Mouse (Mus musculus) hindbrain, postnatal 0 days (tissue): ENCODE results near the gene Gm21969. TPM values are rescaled to one million over a fixed set of nuclear protein-coding genes. Genes with fewer than 3 reads are reported as not detected.

Experiments
- ATAC-seq: fragments of 200-750 bp; cut with Nextera tagmentation; 2 replicates; pipeline ENCODE4 v1.8.0; 2017; ENCODE audit warnings: mild to moderate bottlenecking, moderate TSS enrichment, moderate library complexity
- DNase-seq: peaks from one replicate; pipeline ENCODE4 v3.0.0-alpha.2; 2015; ENCODE audit warnings: low spot score
- H3K27ac ChIP-seq: fragments of 300-500 bp; sonication (generic); 2 replicates; pipeline ENCODE4 v1.5.1; 2014; ENCODE audit warnings: mild to moderate bottlenecking
- H3K27me3 ChIP-seq: fragments of 300-500 bp; sonication (generic); 2 replicates; pipeline ENCODE4 v1.6.1; 2014; ENCODE audit warnings: low read length, mixed read lengths; ENCODE audit not compliant: insufficient read depth
- H3K36me3 ChIP-seq: fragments of 300-500 bp; sonication (generic); 2 replicates; pipeline ENCODE4 v1.6.1; 2014; ENCODE audit warnings: low read length, mixed read lengths; ENCODE audit not compliant: insufficient read depth
- H3K4me1 ChIP-seq: fragments of 300-500 bp; sonication (generic); 2 replicates; pipeline ENCODE4 v1.6.1; 2014; ENCODE audit warnings: antibody characterized with exemption, low read length, mixed read lengths; ENCODE audit not compliant: insufficient read depth
- H3K4me2 ChIP-seq: fragments of 300-500 bp; sonication (generic); 2 replicates; pipeline ENCODE4 v1.6.1; 2014; ENCODE audit warnings: low read depth, mild to moderate bottlenecking, low read length, moderate library complexity, mixed read lengths
- H3K4me3 ChIP-seq: fragments of 300-500 bp; sonication (generic); 2 replicates; pipeline ENCODE4 v1.5.1; 2014; ENCODE audit warnings: low read length
- H3K9ac ChIP-seq: fragments of 300-500 bp; sonication (generic); replicated peaks from 2 replicates; pipeline ENCODE4 v1.6.1; 2014; ENCODE audit warnings: mild to moderate bottlenecking, low read length, moderate library complexity, mixed read lengths
- H3K9me3 ChIP-seq: fragments of 300-500 bp; sonication (generic); 2 replicates; pipeline ENCODE4 v1.6.1; 2016; ENCODE audit warnings: low read length, mixed read lengths
- CTCF ChIP-seq: IDR thresholded peaks from 2 replicates; pipeline ENCODE4 v1.5.1; 2016; ENCODE audit warnings: antibody characterized with exemption, control low read depth, low read depth
- WGBS: fragments of 180-500 bp; shearing (Covaris S2); extraction: QIAGEN DNeasy Blood & Tissue Kit; methylation state at CpG from one replicate; pipeline ENCODE4 v1.1.7; 2014; 5-methylcytosine and 5-hydroxymethylcytosine counted together
- polyA plus RNA-seq: library from polyadenylated mRNA; unstranded; fragments of >200 nt; fragmentation: Nextera tagmentation; extraction: Ambion mirVana; gene quantifications from 2 replicates; pipeline ENCODE4 v1.2.1, GENCODE M21; 2015
- total RNA-seq: library from RNA; depleted of rRNA; stranded (reverse); fragments of >200 nt; gene quantifications from 2 replicates; pipeline ENCODE4 v1.2.3, GENCODE M21; 2014

Gm21969 gene
- total and polyA plus RNA-seq, 2 experiments from 2014 or later, result not detected

DNA sequence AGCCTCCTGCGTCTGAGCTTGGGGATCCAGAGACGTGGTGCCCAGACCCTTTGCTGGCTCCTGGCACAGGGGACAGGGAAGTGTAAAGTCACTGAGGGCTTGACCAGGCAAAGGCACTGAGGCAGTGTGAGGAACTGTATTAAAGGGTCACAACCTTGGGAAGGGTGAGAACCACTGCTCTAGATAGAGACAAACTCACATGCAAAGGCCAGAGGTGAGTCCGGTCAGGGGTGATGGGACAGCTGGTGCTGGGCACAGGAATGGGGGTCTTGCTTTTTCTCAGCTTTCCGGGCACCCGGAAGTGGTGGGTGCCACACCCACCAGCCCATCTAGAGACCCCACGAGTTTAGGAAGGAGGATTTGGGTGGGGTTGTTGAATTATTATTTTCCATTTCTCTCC, 9.6 kb upstream of the Gm21969 start:
- H3K27ac ChIP-seq, result no peak overlapping the region
- 73% methylated on average over 6 of the region's 6 CpGs for WGBS
- no peak for TF ChIP-seq CTCF
- no peak overlapping the region for H3K4me3 ChIP-seq
- H3K9me3 ChIP-seq, result no peaks in the 10 kb centered on the region
- no peak overlapping the region for H3K9ac ChIP-seq
- no peaks in the 10 kb centered on the region for H3K27me3 ChIP-seq
- DNase-seq (no peak), ATAC-seq (no peak)
- no peaks in the 10 kb centered on the region for H3K36me3 ChIP-seq
- H3K4me1 ChIP-seq, result peaks cover 36% of the 10 kb centered on the region
- no peak overlapping the region for H3K4me2 ChIP-seq

- Histone ChIP-seq H3K4me2 (no peak overlapping the region), H3K4me1 (peaks cover 43% of the 10 kb centered on the region), H3K9ac (no peak overlapping the region), H3K27ac (no peak overlapping the region), H3K36me3 (no peaks in the 10 kb centered on the region), H3K4me3 (no peak overlapping the region), H3K9me3 (no peaks in the 10 kb centered on the region), H3K27me3 (no peaks in the 10 kb centered on the region)
- WGBS, result 53% methylated on average over 3 of the region's 3 CpGs
- no peak for DNase-seq
- ATAC-seq, result no peak
- peak; percentile 46 for TF ChIP-seq CTCF
These were observed 8.9 kb upstream of the Gm21969 start for GRCm38 (mm10) chr4:139594062-139594461.

GRCm38 (mm10) chr4:139596715-139597114, 6.3 kb upstream of the Gm21969 start:
- TF ChIP-seq CTCF, result no peak
- 22% methylated on average over 9 of the region's 9 CpGs for WGBS
- peak overlapping the region; percentile 5; the same call in 1 of the 2 replicates for H3K4me2 ChIP-seq
- no peak for DNase-seq
- H3K36me3 ChIP-seq, result no peaks in the 10 kb centered on the region
- H3K4me3 ChIP-seq, result no peak overlapping the region
- no peaks in the 10 kb centered on the region for H3K9me3 ChIP-seq
- H3K27ac ChIP-seq, result peak overlapping the region; percentile 48; the same call in 1 of the 2 replicates
- H3K9ac ChIP-seq, result no peak overlapping the region
- H3K27me3 ChIP-seq, result no peaks in the 10 kb centered on the region
- 0 out of 2 replicates have a peak, but pooled peaks have one; percentile 18 for ATAC-seq
- H3K4me1 ChIP-seq, result peaks cover 36% of the 10 kb centered on the region

DNA sequence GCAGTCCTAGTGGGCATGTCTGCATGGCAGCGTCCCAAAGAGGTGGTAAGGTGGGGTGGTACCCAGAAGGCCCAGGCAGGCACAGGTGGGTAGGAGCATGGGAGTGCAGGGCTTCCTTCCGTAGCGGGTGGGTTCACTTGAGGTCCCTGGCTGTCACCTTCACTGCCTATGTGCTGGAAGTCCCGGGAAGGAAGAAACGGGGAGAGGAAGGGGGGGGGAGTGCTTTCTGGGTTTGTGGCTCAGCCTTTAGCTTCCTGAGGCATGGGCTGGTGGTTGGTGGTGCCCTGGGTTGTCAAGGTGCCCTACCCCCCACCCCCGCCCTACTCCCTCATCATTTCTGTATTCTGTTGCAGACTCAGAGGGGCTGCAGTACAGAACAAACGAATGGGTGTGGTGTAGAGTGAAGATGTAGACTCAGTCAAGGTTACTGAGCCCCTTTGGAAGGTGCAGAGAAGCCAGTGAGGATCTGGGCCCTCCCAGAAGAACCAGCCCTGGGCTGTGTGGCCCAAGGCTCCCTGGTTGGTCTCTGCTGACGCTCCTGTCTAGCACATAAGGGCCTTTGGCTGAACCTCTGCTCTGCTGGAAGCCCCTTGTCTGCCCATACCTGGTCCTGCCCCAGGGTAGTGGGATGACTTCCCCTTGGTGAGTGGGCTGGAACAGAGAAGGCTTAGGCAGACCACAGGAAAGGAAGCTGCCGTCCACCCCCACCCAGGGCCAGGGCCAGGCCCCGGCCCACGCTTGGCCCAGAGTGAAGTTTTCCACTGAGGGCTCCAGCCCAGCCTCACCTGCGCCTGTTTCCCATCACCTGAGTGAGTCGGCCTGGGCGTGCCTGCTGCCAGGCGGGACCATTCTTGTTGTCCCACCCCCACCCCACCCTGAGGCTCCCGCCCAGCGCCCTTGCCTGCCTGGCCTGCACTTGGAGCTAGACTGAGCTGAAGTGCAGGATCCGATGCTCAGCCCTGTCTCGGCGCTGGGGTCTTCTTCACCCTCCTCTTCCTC, 5.4 kb upstream of the Gm21969 start:
- peak overlapping the region; percentile 48; the same call in 1 of the 2 replicates for H3K27ac ChIP-seq
- DNase-seq, result no peak
- no peaks in the 10 kb centered on the region for H3K9me3 ChIP-seq
- H3K36me3 ChIP-seq, result no peaks in the 10 kb centered on the region
- no peak overlapping the region for H3K9ac ChIP-seq
- 59% methylated on average over 20 of the region's 20 CpGs for WGBS
- no peak for ATAC-seq
- no peaks in the 10 kb centered on the region for H3K27me3 ChIP-seq
- 0 out of 2 replicates have a peak overlapping the region, but pooled peaks have one; percentile 5 for H3K4me2 ChIP-seq
- no peak for TF ChIP-seq CTCF
- peaks cover 42% of the 10 kb centered on the region for H3K4me1 ChIP-seq
- H3K4me3 ChIP-seq, result no peak overlapping the region

DNA sequence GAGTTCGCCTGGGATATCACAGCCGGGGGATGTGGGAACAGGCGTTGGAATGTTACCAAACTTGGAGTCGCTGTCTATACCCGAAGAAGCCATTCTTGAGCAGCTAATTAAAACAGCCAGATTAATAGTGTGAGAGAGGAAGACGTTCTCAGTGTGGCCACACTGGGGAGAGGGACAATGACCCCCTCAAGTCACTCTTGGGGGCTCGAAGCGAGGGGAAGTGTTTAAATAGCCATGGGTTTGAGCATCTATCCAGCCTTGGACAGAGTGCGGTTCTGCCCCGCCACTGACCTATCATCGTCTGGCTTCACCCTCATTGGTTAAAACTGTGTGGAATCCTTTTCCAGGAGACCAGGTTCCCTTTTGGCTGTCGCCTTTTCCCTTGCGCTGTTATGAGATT, 4.6 kb upstream of the Gm21969 start:
- Histone ChIP-seq H3K9ac (peak overlapping the region; percentile 21; the same call in 1 of the 2 replicates), H3K4me2 (peak overlapping the region; percentile 44; the same call in 1 of the 2 replicates), H3K4me1 (peaks cover 42% of the 10 kb centered on the region), H3K9me3 (no peaks in the 10 kb centered on the region), H3K36me3 (no peaks in the 10 kb centered on the region), H3K4me3 (no peak overlapping the region), H3K27ac (peak overlapping the region; percentile 73), H3K27me3 (no peaks in the 10 kb centered on the region)
- no peak for DNase-seq
- 33% methylated on average over 13 of the region's 13 CpGs for WGBS
- TF ChIP-seq CTCF, result no peak
- no peak for ATAC-seq

GRCm38 (mm10) chr4:139598950-139599518, 4.0 kb upstream of the Gm21969 start:
- peak overlapping the region; percentile 44; the same call in 1 of the 2 replicates for H3K4me2 ChIP-seq
- H3K36me3 ChIP-seq, result no peaks in the 10 kb centered on the region
- ATAC-seq (peak; percentile 65), DNase-seq (peak; percentile 88)
- 3% methylated on average over 12 of the region's 12 CpGs for whole genome bisulfite sequencing
- H3K27ac ChIP-seq, result peak overlapping the region; percentile 73
- H3K9me3 ChIP-seq, result no peaks in the 10 kb centered on the region
- H3K4me3 ChIP-seq, result no peak overlapping the region
- H3K9ac ChIP-seq, result peak overlapping the region; percentile 21; the same call in 1 of the 2 replicates
- H3K4me1 ChIP-seq, result peaks cover 42% of the 10 kb centered on the region
- no peaks in the 10 kb centered on the region for H3K27me3 ChIP-seq
- TF ChIP-seq CTCF, result peak; percentile 43
